Mouse (Mus musculus) hindbrain, embryonic 13.5 days (tissue): ENCODE measurements at regions not wholly inside any gene's neighbourhood (a gene's known extent, or its start where the extent isn't known, plus 50 kb on each side); places are given as distances from the start of the nearest gene placed in this dataset.

Source experiments
- ATAC-seq: fragments of 200-750 bp; cut with Nextera tagmentation; 2 replicates; pipeline ENCODE4 v1.8.0; 2017; ENCODE audit warnings: moderate TSS enrichment; ENCODE audit not compliant: low FRiP score
- H3K27ac ChIP-seq: fragments of 300-500 bp; sonication (generic); 2 replicates; pipeline ENCODE4 v1.5.1; 2015; ENCODE audit warnings: inconsistent platforms, mild to moderate bottlenecking, moderate library complexity
- H3K27me3 ChIP-seq: fragments of 300-500 bp; sonication (generic); 2 replicates; pipeline ENCODE4 v1.6.1; 2015; ENCODE audit warnings: mild to moderate bottlenecking, inconsistent platforms
- H3K36me3 ChIP-seq: fragments of 300-500 bp; sonication (generic); 2 replicates; pipeline ENCODE4 v1.6.1; 2015; ENCODE audit warnings: mild to moderate bottlenecking, inconsistent platforms
- H3K4me1 ChIP-seq: fragments of 300-500 bp; sonication (generic); replicated peaks from 2 replicates; pipeline ENCODE4 v1.6.1; 2015; ENCODE audit warnings: inconsistent platforms
- H3K4me2 ChIP-seq: fragments of 300-500 bp; sonication (generic); 2 replicates; pipeline ENCODE4 v1.6.1; 2015; ENCODE audit warnings: inconsistent platforms, mild to moderate bottlenecking, moderate library complexity
- H3K4me3 ChIP-seq: fragments of 300-500 bp; sonication (generic); 2 replicates; pipeline ENCODE4 v1.5.1; 2015; ENCODE audit warnings: mild to moderate bottlenecking, inconsistent platforms
- H3K9ac ChIP-seq: fragments of 300-500 bp; sonication (generic); 2 replicates; pipeline ENCODE4 v1.6.1; 2015; ENCODE audit warnings: mild to moderate bottlenecking, inconsistent platforms
- H3K9me3 ChIP-seq: fragments of 300-500 bp; sonication (generic); 2 replicates; pipeline ENCODE4 v1.6.1; 2016; ENCODE audit warnings: inconsistent platforms
- WGBS: fragments of 180-500 bp; shearing (Covaris S2); methylation state at CpG from one replicate; pipeline ENCODE4 v1.1.7; 2015; 5-methylcytosine and 5-hydroxymethylcytosine counted together

DNA sequence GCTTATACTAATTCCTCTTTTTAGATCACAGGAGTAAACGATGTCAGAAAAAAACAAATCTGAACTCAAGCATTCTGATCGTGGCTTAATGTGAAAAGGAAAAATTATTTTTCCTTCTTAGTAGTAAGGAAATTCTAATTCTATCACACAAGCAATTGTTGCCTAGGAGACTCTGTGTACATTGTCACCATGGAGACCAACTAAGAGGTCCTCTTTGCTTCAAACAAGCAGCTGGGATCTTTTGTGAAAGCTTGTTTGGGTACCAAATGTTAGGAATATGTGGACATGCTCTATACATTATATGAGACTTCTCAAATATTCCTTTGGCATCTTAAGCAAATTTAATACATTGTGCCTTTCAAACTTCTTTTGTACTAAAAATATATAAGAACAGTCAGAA lies 345.9 kb upstream of the Atp10a start:
- WGBS = 70% methylated on average over 2 of the region's 2 CpGs
- no peak overlapping the region for H3K4me3 ChIP-seq
- H3K4me2 ChIP-seq = no peak overlapping the region
- H3K4me1 ChIP-seq = no peaks in the 10 kb centered on the region
- ATAC-seq = no peak
- H3K36me3 ChIP-seq = no peaks in the 10 kb centered on the region
- no peak overlapping the region for H3K27ac ChIP-seq
- H3K27me3 ChIP-seq = no peaks in the 10 kb centered on the region
- no peaks in the 10 kb centered on the region for H3K9me3 ChIP-seq
- H3K9ac ChIP-seq = no peak overlapping the region

DNA sequence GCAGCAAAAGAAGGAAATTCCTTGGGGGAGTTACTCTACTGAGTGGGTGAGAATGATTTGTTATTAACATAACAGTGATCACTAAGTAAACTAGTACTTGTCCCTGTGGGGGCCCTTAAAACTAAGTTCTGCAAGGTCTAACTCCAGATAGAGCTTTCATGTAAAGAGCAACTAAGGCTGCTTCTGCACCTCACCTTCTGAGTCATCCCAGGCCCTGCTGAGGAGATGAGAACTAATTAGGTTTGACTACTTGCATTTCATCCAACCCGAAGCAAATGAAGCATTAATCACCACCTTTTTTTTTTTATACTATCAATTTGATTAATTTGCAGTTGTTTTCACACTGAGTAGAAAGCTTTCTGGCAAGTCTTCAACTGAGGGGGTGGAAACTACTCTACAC lies 333.6 kb upstream of the Atp10a start:
- Histone ChIP-seq H3K4me2 (no peak overlapping the region), H3K9ac (no peak overlapping the region), H3K4me3 (no peak overlapping the region), H3K27ac (no peak overlapping the region), H3K27me3 (no peaks in the 10 kb centered on the region), H3K9me3 (no peaks in the 10 kb centered on the region), H3K36me3 (no peaks in the 10 kb centered on the region), H3K4me1 (no peaks in the 10 kb centered on the region)
- no peak for ATAC-seq
- 39% methylated on average over 1 of the region's 1 CpGs for WGBS

DNA sequence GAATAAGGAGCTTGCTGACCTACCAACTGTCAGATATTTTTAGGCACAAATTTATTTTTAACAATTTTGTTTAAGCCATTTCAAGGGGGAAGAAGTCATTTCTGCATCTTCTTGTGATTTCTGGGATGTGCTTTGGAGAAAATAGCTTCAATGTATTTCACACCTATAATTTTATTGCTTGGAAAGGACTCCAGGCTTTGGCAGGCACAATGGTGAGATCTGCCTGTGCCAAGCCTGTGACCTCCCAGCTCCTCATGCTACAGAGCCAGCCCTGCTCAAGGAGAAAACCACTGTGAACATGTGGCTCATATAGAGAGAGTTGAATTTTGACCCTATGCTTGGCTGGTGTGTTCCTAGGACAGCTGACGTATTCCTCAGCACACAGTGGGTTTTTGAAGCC lies 288.6 kb upstream of the Atp10a start:
- H3K9me3 ChIP-seq = no peaks in the 10 kb centered on the region
- H3K4me3 ChIP-seq = no peak overlapping the region
- no peaks in the 10 kb centered on the region for H3K36me3 ChIP-seq
- H3K27me3 ChIP-seq = no peaks in the 10 kb centered on the region
- 82% methylated on average over 1 of the region's 1 CpGs for WGBS
- H3K4me2 ChIP-seq = no peak overlapping the region
- no peak overlapping the region for H3K9ac ChIP-seq
- H3K27ac ChIP-seq = no peak overlapping the region
- H3K4me1 ChIP-seq = no peaks in the 10 kb centered on the region
- ATAC-seq = no peak

GRCm38 (mm10) chr7:58383401-58383800 lies 272.6 kb upstream of the Atp10a start:
- Histone ChIP-seq H3K4me1 (no peaks in the 10 kb centered on the region), H3K27ac (no peak overlapping the region), H3K9me3 (no peaks in the 10 kb centered on the region), H3K4me2 (no peak overlapping the region), H3K4me3 (no peak overlapping the region), H3K9ac (no peak overlapping the region), H3K36me3 (no peaks in the 10 kb centered on the region), H3K27me3 (no peaks in the 10 kb centered on the region)
- 78% methylated on average over 1 of the region's 1 CpGs for WGBS
- no peak for ATAC-seq

DNA sequence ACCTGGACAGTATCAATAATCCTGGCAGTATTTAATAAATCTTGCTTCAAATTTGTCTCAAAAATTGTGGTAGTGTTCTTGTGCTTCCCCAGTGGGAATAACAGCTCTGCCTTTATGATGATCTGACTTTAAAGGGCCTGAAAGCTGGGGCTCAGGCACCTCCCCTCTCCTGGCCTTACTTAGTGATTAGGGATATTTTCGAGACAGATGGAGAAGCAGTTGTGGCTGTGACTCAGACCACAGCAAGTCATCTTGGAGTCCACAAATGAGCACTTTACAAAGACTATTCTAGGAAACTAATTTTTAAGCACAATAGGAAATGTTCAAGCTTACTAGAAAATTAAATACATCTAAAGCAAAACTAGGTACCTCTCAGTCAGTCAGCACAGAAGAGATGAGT lies 267.6 kb upstream of the Atp10a start:
- Histone ChIP-seq H3K9ac (no peak overlapping the region), H3K4me3 (no peak overlapping the region), H3K4me1 (no peaks in the 10 kb centered on the region), H3K9me3 (no peaks in the 10 kb centered on the region), H3K36me3 (no peaks in the 10 kb centered on the region), H3K27me3 (no peaks in the 10 kb centered on the region), H3K4me2 (no peak overlapping the region), H3K27ac (no peak overlapping the region)
- no peak for ATAC-seq
- 71% methylated on average over 1 of the region's 1 CpGs for WGBS

DNA sequence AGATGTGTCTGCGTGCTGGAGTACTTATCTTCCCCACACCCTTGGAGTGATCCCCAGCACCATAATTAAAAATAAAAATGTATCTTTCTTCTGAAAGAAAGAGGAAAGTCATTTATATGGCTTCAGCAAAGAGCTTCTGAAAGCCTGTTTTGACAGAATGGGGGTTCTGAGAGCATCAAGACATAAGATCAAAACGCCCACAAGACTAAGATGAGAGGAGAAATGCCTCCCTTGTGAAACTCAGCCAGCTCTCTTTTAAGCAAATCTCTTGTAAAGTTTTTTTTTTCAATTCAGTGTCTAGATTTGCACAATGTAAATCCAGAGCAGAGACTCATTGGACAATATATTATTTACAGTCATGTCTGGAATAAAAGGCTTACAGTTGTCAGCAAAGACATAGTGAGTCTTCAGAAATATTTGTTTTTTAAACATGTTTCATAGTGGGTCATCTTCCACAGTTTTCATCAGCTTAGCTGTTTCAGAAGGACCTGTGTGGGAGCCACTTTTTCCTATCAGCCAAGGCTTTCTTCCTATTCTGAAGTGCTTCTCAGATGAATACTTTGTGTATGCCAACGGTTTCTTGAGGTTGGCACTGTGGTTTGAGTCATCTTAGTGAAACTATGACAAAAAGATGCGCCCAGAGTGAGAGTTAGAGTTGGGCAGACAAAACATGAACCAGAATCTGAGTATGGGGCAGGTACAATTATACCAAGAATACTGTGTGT lies 263.4 kb upstream of the Atp10a start:
- Histone ChIP-seq H3K9ac (no peak overlapping the region), H3K4me2 (no peak overlapping the region), H3K27ac (no peak overlapping the region), H3K4me1 (peaks cover 4% of the 10 kb centered on the region; the same call in 1 of the 2 replicates), H3K9me3 (no peaks in the 10 kb centered on the region), H3K27me3 (no peaks in the 10 kb centered on the region), H3K4me3 (no peak overlapping the region), H3K36me3 (no peaks in the 10 kb centered on the region)
- WGBS = 85% methylated on average over 4 of the region's 4 CpGs
- ATAC-seq = no peak

DNA sequence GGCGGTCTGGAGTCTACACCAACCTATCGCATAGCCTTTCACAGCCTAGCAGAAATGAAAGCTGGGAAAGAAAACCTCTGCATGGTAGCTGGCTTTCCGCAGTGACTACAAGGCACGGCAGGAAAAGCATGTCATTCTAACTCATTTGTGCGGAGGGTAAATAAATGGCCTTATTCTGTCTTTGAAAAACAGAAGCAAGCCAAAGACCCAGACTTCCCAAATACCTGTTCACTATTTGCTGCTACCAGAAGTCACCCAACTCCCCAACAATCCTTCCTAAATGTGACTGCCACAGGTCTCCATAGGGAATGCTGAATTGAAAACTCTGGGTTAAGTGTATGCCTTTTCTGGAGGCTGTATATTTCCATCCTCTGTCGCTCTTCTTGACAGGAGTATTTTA lies 258.0 kb upstream of the Atp10a start:
- no peaks in the 10 kb centered on the region for H3K27me3 ChIP-seq
- ATAC-seq = no peak
- peak overlapping the region; percentile 98 for H3K27ac ChIP-seq
- no peaks in the 10 kb centered on the region for H3K36me3 ChIP-seq
- peaks cover 14% of the 10 kb centered on the region for H3K4me1 ChIP-seq
- WGBS = 7% methylated on average over 6 of the region's 6 CpGs
- H3K9ac ChIP-seq = peak overlapping the region; percentile 76
- H3K4me2 ChIP-seq = peak overlapping the region; percentile 55
- no peaks in the 10 kb centered on the region for H3K9me3 ChIP-seq
- H3K4me3 ChIP-seq = peak overlapping the region; percentile 51

DNA sequence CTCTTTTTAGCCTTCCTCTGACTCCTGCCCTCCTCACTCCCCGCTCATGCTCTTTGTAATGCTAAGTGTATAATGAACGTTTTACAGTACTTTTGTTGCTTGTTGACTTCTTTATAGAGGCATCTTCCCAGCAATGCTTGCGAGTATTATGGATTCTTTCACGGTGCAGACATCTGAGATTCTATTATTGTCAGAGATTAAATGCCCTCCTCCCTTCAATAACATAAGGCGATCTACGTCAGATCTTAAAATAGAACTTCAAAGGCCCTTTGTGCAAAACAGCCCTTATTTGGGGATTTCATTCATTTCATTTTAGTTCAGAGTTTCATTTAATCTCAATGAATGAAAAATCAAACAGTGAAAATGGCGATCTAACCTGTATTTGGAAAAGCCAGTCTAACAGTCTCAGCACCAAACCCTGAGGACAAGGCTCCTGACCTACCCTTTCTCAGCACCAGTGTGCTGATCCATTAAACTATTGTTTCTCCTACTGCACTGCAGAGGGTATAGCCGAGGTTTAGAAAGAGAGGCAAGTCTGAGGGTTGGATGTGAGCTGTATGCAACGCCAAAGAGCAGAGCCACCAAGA lies 257.3 kb upstream of the Atp10a start:
- Histone ChIP-seq H3K4me2 (peak overlapping the region; percentile 55), H3K4me3 (peak overlapping the region; percentile 51), H3K4me1 (peaks cover 14% of the 10 kb centered on the region), H3K9me3 (no peaks in the 10 kb centered on the region), H3K36me3 (no peaks in the 10 kb centered on the region), H3K27me3 (no peaks in the 10 kb centered on the region), H3K9ac (peak overlapping the region; percentile 76), H3K27ac (peak overlapping the region; percentile 98)
- peak; percentile 70 for ATAC-seq
- under 1% methylated on average over 9 of the region's 9 CpGs for WGBS

DNA sequence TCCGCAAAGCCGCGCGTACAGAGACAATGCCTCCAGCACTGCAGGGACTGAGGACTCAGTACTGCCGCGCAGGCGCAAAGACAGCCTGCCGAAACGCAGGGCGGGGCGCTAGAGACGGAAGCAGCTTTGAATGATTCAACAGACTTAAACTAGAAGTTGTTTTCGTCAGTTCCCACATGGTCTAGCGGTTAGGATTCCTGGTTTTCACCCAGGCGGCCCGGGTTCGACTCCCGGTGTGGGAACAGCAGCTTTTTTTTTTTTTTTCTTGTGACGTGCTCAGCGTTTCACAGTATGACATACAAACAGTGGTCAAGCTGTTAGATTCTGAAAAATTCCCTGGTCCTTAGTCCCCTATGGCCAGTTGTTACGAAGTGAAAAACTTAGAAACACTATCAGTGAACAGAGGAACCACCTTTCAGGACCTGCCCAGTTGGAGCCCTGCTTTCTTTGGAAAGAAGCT lies 256.8 kb upstream of the Atp10a start:
- peaks cover 14% of the 10 kb centered on the region for H3K4me1 ChIP-seq
- H3K27me3 ChIP-seq = no peaks in the 10 kb centered on the region
- under 1% methylated on average over 21 of the region's 21 CpGs for WGBS
- peak; percentile 99 for ATAC-seq
- peak overlapping the region; percentile 51 for H3K4me3 ChIP-seq
- H3K4me2 ChIP-seq = peak overlapping the region; percentile 57
- no peaks in the 10 kb centered on the region for H3K36me3 ChIP-seq
- no peaks in the 10 kb centered on the region for H3K9me3 ChIP-seq
- H3K9ac ChIP-seq = peak overlapping the region; percentile 76
- H3K27ac ChIP-seq = peak overlapping the region; percentile 98

- peak; percentile 15 for ATAC-seq
- Histone ChIP-seq H3K4me3 (peak overlapping the region; percentile 51), H3K9ac (peak overlapping the region; percentile 51), H3K36me3 (no peaks in the 10 kb centered on the region), H3K9me3 (no peaks in the 10 kb centered on the region), H3K27ac (peak overlapping the region; percentile 65), H3K4me2 (peak overlapping the region; percentile 57), H3K4me1 (peaks cover 14% of the 10 kb centered on the region), H3K27me3 (no peaks in the 10 kb centered on the region)
- 49% methylated on average over 5 of the region's 5 CpGs for WGBS
These were observed 256.3 kb upstream of the Atp10a start for GRCm38 (mm10) chr7:58399651-58400050.

GRCm38 (mm10) chr7:58400594-58400993 lies 255.4 kb upstream of the Atp10a start:
- no peak for ATAC-seq
- Histone ChIP-seq H3K4me1 (peaks cover 14% of the 10 kb centered on the region), H3K9me3 (no peaks in the 10 kb centered on the region), H3K36me3 (no peaks in the 10 kb centered on the region), H3K27me3 (no peaks in the 10 kb centered on the region), H3K4me3 (no peak overlapping the region), H3K27ac (no peak overlapping the region), H3K9ac (no peak overlapping the region), H3K4me2 (no peak overlapping the region)
- 86% methylated on average over 1 of the region's 1 CpGs for WGBS

DNA sequence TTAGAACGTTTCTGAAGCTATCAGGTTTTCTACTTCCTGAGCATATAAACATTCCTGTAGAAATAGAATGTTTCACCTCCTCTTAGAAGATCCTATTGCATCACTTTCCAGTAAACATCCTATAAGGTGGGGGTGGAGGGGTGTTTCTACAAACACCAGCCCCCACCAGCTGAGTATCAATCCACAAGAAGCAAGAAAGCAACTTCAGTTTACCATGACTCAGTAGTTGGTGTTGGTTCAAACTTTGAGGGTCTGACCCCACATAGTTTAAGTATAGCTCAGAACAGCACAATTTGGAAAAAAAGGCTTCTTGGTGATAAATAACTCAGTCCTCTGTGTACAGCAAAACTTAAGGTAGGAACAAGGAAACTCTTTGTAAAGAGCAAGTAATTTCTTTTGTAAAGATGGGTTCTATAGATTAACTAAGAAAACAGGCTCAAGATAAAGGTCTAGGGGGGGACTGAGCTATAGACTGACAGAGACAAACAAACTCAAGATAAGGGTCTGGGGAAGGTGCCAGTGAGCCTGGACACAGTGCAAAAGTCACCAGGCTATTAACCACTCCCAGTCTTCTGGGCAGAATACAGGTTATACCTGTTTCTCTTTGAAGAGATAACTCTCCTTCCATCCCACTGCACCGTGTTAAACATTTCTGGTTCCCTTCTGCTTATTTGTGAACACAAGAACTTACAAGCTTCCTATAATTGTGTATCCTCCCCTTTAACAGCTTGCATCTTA lies 218.9 kb upstream of the Atp10a start:
- ATAC-seq = no peak
- Histone ChIP-seq H3K4me3 (no peak overlapping the region), H3K27me3 (no peaks in the 10 kb centered on the region), H3K4me2 (no peak overlapping the region), H3K9me3 (no peaks in the 10 kb centered on the region), H3K9ac (no peak overlapping the region), H3K27ac (no peak overlapping the region), H3K36me3 (no peaks in the 10 kb centered on the region), H3K4me1 (no peaks in the 10 kb centered on the region)
- 78% methylated on average over 2 of the region's 2 CpGs for WGBS
